12 mouse cellular contexts compared by ENCODE assay signal in genomic region chr4:137680721-137681120, GRCm38 (mm10). TPM values are rescaled to one million over a fixed set of nuclear protein-coding genes. Genes with fewer than 3 reads are reported as not detected.
DNase-seq lines count a peak whose midpoint lies in the region; ATAC-seq lines count a peak whose summit lies in the region.
"Had no signal": no experiment of that assay in that cellular context is flagged by ENCODE, and none has a peak within 500 bp of the region (broad histone marks: within the 10 kb centered on the region; RNA-seq: fewer than 3 reads in every experiment).

No protein-coding gene starts in this region.

- H3K9me3 ChIP-seq in embryonic facial prominence, embryonic 13.5 days, result no peaks in the 10 kb centered on the region
- H3K9me3 ChIP-seq in embryonic facial prominence, embryonic 10.5 days, result no peaks in the 10 kb centered on the region
- H3K9me3 ChIP-seq in forebrain, embryonic 14.5 days (replicated peaks; ENCODE audit: control insufficient read depth, low read length), result no peaks in the 10 kb centered on the region
- no peaks in the 10 kb centered on the region for H3K9me3 ChIP-seq in limb, embryonic 10.5 days (replicated peaks)
- H3K9me3 ChIP-seq in neural tube, embryonic 12.5 days, result no peaks in the 10 kb centered on the region
- H3K9me3 ChIP-seq in intestine, embryonic 15.5 days, result no peaks in the 10 kb centered on the region
- H3K9me3 ChIP-seq: embryonic facial prominence, embryonic 12.5 days; heart, embryonic 12.5 days; liver, embryonic 13.5 days had no signal

- H3K36me3 ChIP-seq in embryonic facial prominence, embryonic 13.5 days, result no peaks in the 10 kb centered on the region
- H3K36me3 ChIP-seq in embryonic facial prominence, embryonic 10.5 days (replicated peaks), result no peaks in the 10 kb centered on the region
- no peaks in the 10 kb centered on the region for H3K36me3 ChIP-seq in forebrain, embryonic 14.5 days (ENCODE audit: control insufficient read depth, insufficient read depth, low read length)
- no peaks in the 10 kb centered on the region for H3K36me3 ChIP-seq in limb, embryonic 10.5 days
- no peaks in the 10 kb centered on the region for H3K36me3 ChIP-seq in neural tube, embryonic 12.5 days
- no peaks in the 10 kb centered on the region for H3K36me3 ChIP-seq in intestine, embryonic 15.5 days
- H3K36me3 ChIP-seq: embryonic facial prominence, embryonic 12.5 days; heart, embryonic 12.5 days; liver, embryonic 13.5 days had no signal

- no peak overlapping the region for H3K9ac ChIP-seq in embryonic facial prominence, embryonic 13.5 days
- H3K9ac ChIP-seq in forebrain, embryonic 14.5 days (ENCODE audit: low read length), result peak overlapping the region; percentile 59; the same call in 1 of the 2 replicates
- H3K9ac ChIP-seq in neural tube, embryonic 12.5 days, result peak overlapping the region; percentile 38; the same call in 1 of the 2 replicates
- H3K9ac ChIP-seq in intestine, embryonic 15.5 days, result no peak overlapping the region
- H3K9ac ChIP-seq: liver, embryonic 13.5 days had no signal

- DNase-seq in embryonic facial prominence, embryonic 10.5 days (ENCODE audit: low spot score), result no peak
- no peak for DNase-seq in forebrain, embryonic 14.5 days (ENCODE audit: low spot score)
- no peak for DNase-seq in limb, embryonic 10.5 days (ENCODE audit: low spot score)
- no peak for DNase-seq in T-cell, adult 2 months (ENCODE audit: low spot score)
- DNase-seq in heart, adult 9 months (ENCODE audit: low spot score in 2 of 2), result no peak
- DNase-seq: liver, embryonic 13.5 days had no signal

- no peak for ATAC-seq in embryonic facial prominence, embryonic 13.5 days (ENCODE audit: insufficient number of reproducible peaks, insufficient read depth, low FRiP score, low TSS enrichment, low read depth)
- peak; percentile 14 for ATAC-seq in forebrain, embryonic 14.5 days
- ATAC-seq in neural tube, embryonic 12.5 days (ENCODE audit: low FRiP score, low read depth), result no peak
- no peak for ATAC-seq in intestine, embryonic 15.5 days

- peaks cover 77% of the 10 kb centered on the region for H3K27me3 ChIP-seq in embryonic facial prominence, embryonic 13.5 days
- peaks cover 87% of the 10 kb centered on the region for H3K27me3 ChIP-seq in embryonic facial prominence, embryonic 10.5 days (replicated peaks; ENCODE audit: low read depth, poor library complexity, severe bottlenecking)
- H3K27me3 ChIP-seq in forebrain, embryonic 14.5 days (replicated peaks; ENCODE audit: control insufficient read depth, insufficient read depth, low read length), result 0 out of 2 replicates have a peak, but pooled peaks cover 8% of the 10 kb centered on the region
- peaks cover 83% of the 10 kb centered on the region for H3K27me3 ChIP-seq in limb, embryonic 10.5 days (ENCODE audit: low read depth, poor library complexity, severe bottlenecking)
- H3K27me3 ChIP-seq in neural tube, embryonic 12.5 days (replicated peaks), result peaks cover 52% of the 10 kb centered on the region
- H3K27me3 ChIP-seq in intestine, embryonic 15.5 days (replicated peaks), result peaks cover 35% of the 10 kb centered on the region

- WGBS in embryonic facial prominence, embryonic 13.5 days, result 29% methylated on average over 7 of the region's 7 CpGs
- 26% methylated on average over 7 of the region's 7 CpGs for WGBS in embryonic facial prominence, embryonic 10.5 days
- whole genome bisulfite sequencing in forebrain, embryonic 14.5 days, result 26% methylated on average over 7 of the region's 7 CpGs
- WGBS in limb, embryonic 10.5 days, result 25% methylated on average over 7 of the region's 7 CpGs
- WGBS in neural tube, embryonic 12.5 days, result 28% methylated on average over 7 of the region's 7 CpGs
- 35% methylated on average over 7 of the region's 7 CpGs for WGBS in intestine, embryonic 15.5 days

- H3K4me1 ChIP-seq in embryonic facial prominence, embryonic 13.5 days, result peaks cover 29% of the 10 kb centered on the region
- H3K4me1 ChIP-seq in embryonic facial prominence, embryonic 10.5 days, result peaks cover 46% of the 10 kb centered on the region
- H3K4me1 ChIP-seq in forebrain, embryonic 14.5 days (ENCODE audit: control insufficient read depth, insufficient read depth, low read length), result peaks cover 19% of the 10 kb centered on the region
- H3K4me1 ChIP-seq in limb, embryonic 10.5 days, result peaks cover 27% of the 10 kb centered on the region
- peaks cover 28% of the 10 kb centered on the region for H3K4me1 ChIP-seq in neural tube, embryonic 12.5 days
- peaks cover 13% of the 10 kb centered on the region for H3K4me1 ChIP-seq in intestine, embryonic 15.5 days (replicated peaks)

- no peak overlapping the region for H3K4me3 ChIP-seq in embryonic facial prominence, embryonic 13.5 days
- H3K4me3 ChIP-seq in embryonic facial prominence, embryonic 10.5 days, result no peak overlapping the region
- H3K4me3 ChIP-seq in forebrain, embryonic 14.5 days (ENCODE audit: low read depth, low read length), result no peak overlapping the region
- H3K4me3 ChIP-seq in limb, embryonic 10.5 days, result no peak overlapping the region
- no peak overlapping the region for H3K4me3 ChIP-seq in neural tube, embryonic 12.5 days
- H3K4me3 ChIP-seq in intestine, embryonic 15.5 days (replicated peaks), result no peak overlapping the region

- 0 out of 2 replicates have a peak overlapping the region, but pooled peaks have one; percentile 72 for H3K4me2 ChIP-seq in embryonic facial prominence, embryonic 13.5 days
- H3K4me2 ChIP-seq in forebrain, embryonic 14.5 days (ENCODE audit: low read length), result peak overlapping the region; percentile 74; the same call in 1 of the 2 replicates
- peak overlapping the region; percentile 71 for H3K4me2 ChIP-seq in neural tube, embryonic 12.5 days (replicated peaks)
- no peak overlapping the region; the same call in 1 of the 2 replicates for H3K4me2 ChIP-seq in intestine, embryonic 15.5 days (replicated peaks)

- no peak overlapping the region for H3K27ac ChIP-seq in embryonic facial prominence, embryonic 13.5 days
- H3K27ac ChIP-seq in embryonic facial prominence, embryonic 10.5 days (replicated peaks), result no peak overlapping the region
- peak overlapping the region; percentile 68 for H3K27ac ChIP-seq in forebrain, embryonic 14.5 days (ENCODE audit: low read depth, low read length)
- 0 out of 2 replicates have a peak overlapping the region, but pooled peaks have one; percentile 39 for H3K27ac ChIP-seq in limb, embryonic 10.5 days
- H3K27ac ChIP-seq in neural tube, embryonic 12.5 days, result no peak overlapping the region
- H3K27ac ChIP-seq in intestine, embryonic 15.5 days, result no peak overlapping the region
- H3K27ac ChIP-seq: embryonic facial prominence, embryonic 12.5 days; gastrocnemius, adult 2 months; liver, embryonic 13.5 days had no signal

RNA-seq across cellular contexts. Expression of gene Rap1gap, which starts 16.2 kb away (rescaled TPM):
- 15.7 and 17.0 TPM in 2 replicates for polyA plus RNA-seq in embryonic facial prominence, embryonic 13.5 days (2015; fragmentation: Nextera tagmentation; extraction: Ambion mirVana)
- 3.8 and 6.9 TPM in 2 replicates for polyA plus RNA-seq in embryonic facial prominence, embryonic 10.5 days (2016; fragmentation: Nextera tagmentation; extraction: Ambion mirVana)
- 25.5 and 32.7 TPM in 2 replicates for polyA plus RNA-seq in forebrain, embryonic 14.5 days (2014; fragmentation: Nextera tagmentation; extraction: Ambion mirVana)
- 2.8 and 4.2 TPM in 2 replicates for polyA plus RNA-seq in limb, embryonic 10.5 days (2016; fragmentation: Nextera tagmentation; extraction: Ambion mirVana)
- polyA plus RNA-seq in neural tube, embryonic 12.5 days (2016; fragmentation: Nextera tagmentation; extraction: Ambion mirVana), result 18.3 and 24.7 TPM in 2 replicates
- polyA plus RNA-seq in intestine, embryonic 15.5 days (2015; fragmentation: Nextera tagmentation; extraction: Ambion mirVana), result 22.7 and 47.2 TPM in 2 replicates

Comparison
In these comparisons a context has a peak if more than half of its experiments do, and no peak if none do; other contexts are left out.
1. H3K27ac ChIP-seq: peak in forebrain, embryonic 14.5 days (single experiment) and limb, embryonic 10.5 days (single experiment); none in embryonic facial prominence, embryonic 13.5 days (single experiment), embryonic facial prominence, embryonic 10.5 days (single experiment), neural tube, embryonic 12.5 days (single experiment) and intestine, embryonic 15.5 days (single experiment).
2. H3K9ac ChIP-seq: peak in forebrain, embryonic 14.5 days (single experiment) and neural tube, embryonic 12.5 days (single experiment); none in embryonic facial prominence, embryonic 13.5 days (single experiment) and intestine, embryonic 15.5 days (single experiment).